Mouse (Mus musculus) lung, postnatal 0 days (tissue): ENCODE data around the gene Ica1l.

ENCODE experiments used
- CTCF ChIP-seq: IDR thresholded peaks from 2 replicates; pipeline ENCODE4 v1.5.1; 2016; ENCODE audit warnings: antibody characterized with exemption, mild to moderate bottlenecking
- EP300 ChIP-seq: IDR thresholded peaks from 2 replicates; pipeline ENCODE4 v1.6.1; 2016; ENCODE audit warnings: antibody characterized with exemption, mild to moderate bottlenecking, control low read depth

- TF ChIP-seq CTCF (no peak), EP300 (no peak)
These were observed 32.0 kb upstream of the Ica1l start for GRCm38 (mm10) chr1:60074935-60075334.
